Mouse (Mus musculus): ENCODE results near the gene Cfc1.

DNA sequence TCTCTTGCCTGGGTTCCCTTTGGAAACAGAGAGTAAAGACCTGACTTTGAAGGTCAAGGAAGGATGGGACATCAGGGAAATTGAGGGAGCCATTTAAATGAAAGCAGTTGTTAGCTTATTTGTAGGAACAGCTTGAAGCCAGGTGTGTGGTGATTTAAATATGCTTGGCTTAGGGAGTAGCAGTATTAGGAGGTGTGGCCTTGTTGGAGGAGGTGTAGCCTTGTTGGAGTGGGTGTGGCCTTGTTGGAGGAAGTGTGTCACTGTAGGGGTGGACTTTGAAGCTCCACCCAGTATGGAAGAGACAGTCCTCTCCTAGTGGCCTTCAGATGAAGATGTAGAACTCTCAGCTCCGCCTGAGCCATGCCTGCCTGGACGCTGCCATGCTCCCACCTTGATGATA is 34.4 kb downstream of the Cfc1 start:
- TF ChIP-seq POLR2A (IDR thresholded peaks at IDR 0.05; ENCODE audit: low read depth, low read length) (no peak), CTCF (conservative IDR thresholded peaks at IDR 0.05; ENCODE audit: insufficient read depth, insufficient read length, low read depth, low read length) (no peak)

All from kidney, adult 2 months (tissue).